Mouse (Mus musculus) left cerebral cortex, postnatal 36 days (tissue): ENCODE results near the gene Dnajb11. TPM values are rescaled to one million over a fixed set of nuclear protein-coding genes. Genes with fewer than 3 reads are reported as not detected.
A peak's percentile ranks its signal among the peaks of the same experiment; 100 is the strongest.

ENCODE experiments used
- DNase-seq, 2 experiments: peaks; one replicate each; pipeline ENCODE4 v3.0.0; 2021 to 2022; ENCODE audit warnings: low spot score in 2 of 2, mixed read lengths in 1 of 2
- intact Hi-C: fragments of 180-260 bp; cut with DNase I; formaldehyde crosslinking; loops from one replicate; pipeline ENCODE4 v1.15.1; 2025
- total RNA-seq, 2 experiments: library from RNA; stranded (reverse); gene quantifications; 2 replicates each; pipeline ENCODE4 v1.2.3; 2021

Gene Dnajb11
- 10 to 100 TPM; 64.7 to 71.8 TPM for total RNA-seq

GRCm38 (mm10) chr16:22857431-22858113, at the start of gene Dnajb11, which contains the start of gene Tbccd1:
TSS of gene Dnajb11 (plus strand) at chr16:22857845.
TSS of gene Tbccd1 (minus strand) at chr16:22857669.
- intact Hi-C loops, result loop anchor here (5.0 kb wide), 1 partner anchor 270 kb away; the partner anchor contains the start of gene Rfc4

DNA sequence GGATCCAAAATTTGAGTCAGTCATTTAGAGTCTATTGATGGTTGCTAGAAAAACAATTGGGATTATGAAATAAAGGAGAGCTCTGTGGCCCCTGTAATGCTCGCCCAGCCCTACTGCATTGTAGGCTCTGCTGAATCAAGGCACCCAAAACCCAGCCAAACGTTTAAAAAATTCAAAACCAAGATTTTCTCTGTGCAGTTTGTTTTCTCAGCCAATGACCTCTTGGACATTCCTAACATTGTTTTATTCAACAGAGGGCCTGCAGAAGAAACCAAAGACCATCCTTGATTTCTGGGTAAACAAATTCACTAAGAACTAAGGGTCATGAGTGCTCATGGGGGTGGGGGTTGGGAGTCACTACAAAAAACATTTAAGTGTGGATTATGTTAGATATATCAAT, 46.2 kb upstream of the Dnajb11 start, which contains the start of gene Crygs:
Gene Crygs, minus strand, starts transcription at position 101 of the 400 bp plus-strand sequence.
- no peak for DNase-seq
- intact Hi-C loops, result no loop called here

More at GRCm38 (mm10) chr16:22857431-22858113, at the start of gene Dnajb11, which contains the start of gene Tbccd1:
- DNase-seq, result peak; percentile 100

DNA sequence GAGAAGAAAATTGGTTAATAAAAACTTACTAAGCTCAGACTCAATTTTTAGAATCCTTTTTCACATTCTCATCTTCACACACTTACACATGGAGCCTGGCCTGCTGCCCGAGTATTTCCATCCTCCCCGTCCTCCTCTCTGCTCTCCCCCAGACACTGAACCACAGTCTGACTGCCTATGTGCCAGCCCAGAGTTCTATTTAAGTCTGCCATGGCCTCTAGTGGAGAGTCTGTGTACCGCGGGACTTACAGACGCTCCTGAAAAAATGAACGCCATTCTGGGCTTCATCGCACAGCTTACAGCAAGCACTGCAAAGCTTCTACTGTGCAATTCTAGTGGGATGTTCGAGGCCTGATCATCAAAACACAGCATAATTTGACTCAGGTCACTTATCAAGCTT, 36.9 kb upstream of the Dnajb11 start:
- peak; percentile 50 to 57 for DNase-seq
- intact Hi-C loops, result no loop called here

DNA sequence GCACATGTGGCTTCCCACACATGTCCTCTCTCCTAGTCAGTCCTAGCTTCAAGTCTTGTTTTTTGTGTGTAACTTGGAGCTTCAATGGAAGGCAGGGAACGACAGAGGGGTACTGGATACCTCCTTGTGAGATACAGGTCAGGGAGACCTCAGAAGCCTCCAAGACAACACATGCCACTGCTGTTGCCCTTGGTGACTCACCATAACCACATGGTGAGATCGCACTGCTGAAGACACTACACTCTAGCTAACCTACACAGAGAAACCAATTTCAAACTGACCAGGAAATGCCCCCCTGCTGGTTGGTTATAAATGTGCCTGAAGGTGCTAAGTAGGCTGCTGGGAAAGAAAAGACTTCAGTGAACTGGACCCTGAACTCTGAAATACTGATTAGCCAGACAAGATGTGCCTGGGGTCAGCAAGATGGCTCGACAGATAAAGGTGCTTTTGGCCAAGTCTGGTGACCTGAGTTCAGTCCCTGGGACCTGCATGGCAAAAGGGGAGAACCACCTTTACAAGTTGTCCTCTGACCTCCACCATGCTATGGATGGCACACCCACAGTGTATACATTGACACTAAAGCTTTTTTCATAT, 24.6 kb upstream of the Dnajb11 start:
- intact Hi-C loops, result no loop called here
- no peak for DNase-seq

GRCm38 (mm10) chr16:22839146-22839857, 18.3 kb upstream of the Dnajb11 start:
- intact Hi-C loops, result no loop called here
- no peak for DNase-seq

- intact Hi-C loops, result no loop called here
- no peak for DNase-seq
These were observed 14.8 kb upstream of the Dnajb11 start for GRCm38 (mm10) chr16:22842871-22843270.

DNA sequence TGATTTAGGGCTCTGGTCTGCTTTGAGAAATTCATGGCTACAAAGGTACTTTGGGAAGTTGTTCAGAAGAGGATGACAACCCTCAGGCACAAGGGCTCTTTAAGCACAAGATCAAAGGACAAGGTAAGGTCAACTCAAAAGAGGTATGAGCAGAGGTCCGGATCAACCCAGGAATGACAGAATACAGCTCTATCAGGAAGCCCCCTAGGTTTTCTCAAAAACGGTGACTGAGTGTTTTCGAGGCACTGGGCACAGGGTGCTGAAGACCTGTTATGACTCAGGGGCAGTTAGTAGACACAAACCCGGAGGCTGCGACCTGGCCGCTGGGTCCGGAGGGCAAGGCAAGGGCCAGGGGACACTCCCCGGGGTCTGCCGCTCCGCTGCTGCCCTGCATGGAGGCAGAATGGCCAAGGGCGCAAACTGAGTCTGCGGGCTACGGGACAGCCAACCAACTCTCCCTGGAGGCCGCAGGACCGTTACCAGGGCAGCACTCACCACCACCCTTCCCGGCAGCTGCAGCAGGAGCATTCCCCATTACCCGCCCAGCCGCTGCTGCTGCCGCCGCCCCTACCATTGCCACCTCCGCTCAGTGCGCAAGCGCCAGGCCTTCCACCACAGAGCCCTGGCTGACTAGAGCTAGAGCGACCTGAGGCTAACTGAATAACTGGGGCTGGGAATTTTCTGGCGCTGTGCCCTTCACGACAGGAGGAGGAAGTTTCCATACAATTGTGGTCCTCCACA, 13.4 kb upstream of the Dnajb11 start:
- intact Hi-C loops, result no loop called here
- DNase-seq, result peak; percentile 70 to 75

- no peak for DNase-seq
- intact Hi-C loops, result no loop called here
These were observed 12.8 kb upstream of the Dnajb11 start for GRCm38 (mm10) chr16:22844834-22845233.

DNA sequence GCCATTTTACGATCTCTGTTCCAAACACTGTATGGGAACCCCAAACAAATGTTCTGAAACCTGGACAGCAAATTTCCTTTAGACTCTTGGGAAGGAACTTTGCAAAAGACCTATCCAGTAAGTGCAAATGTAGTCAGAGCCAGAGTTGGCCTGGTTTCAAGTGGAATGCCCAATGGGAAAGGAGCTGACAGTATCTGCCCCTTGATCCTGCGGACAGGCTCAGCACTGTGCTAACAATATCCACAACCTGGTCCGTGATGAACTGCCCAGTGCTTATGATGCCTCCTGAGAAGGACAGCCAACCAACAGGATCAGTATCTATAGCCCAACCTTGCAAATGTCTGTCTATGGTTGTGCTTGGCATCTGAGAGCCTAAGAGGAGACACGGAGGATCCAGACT, 12.2 kb upstream of the Dnajb11 start:
- DNase-seq, result no peak
- intact Hi-C loops, result no loop called here

DNA sequence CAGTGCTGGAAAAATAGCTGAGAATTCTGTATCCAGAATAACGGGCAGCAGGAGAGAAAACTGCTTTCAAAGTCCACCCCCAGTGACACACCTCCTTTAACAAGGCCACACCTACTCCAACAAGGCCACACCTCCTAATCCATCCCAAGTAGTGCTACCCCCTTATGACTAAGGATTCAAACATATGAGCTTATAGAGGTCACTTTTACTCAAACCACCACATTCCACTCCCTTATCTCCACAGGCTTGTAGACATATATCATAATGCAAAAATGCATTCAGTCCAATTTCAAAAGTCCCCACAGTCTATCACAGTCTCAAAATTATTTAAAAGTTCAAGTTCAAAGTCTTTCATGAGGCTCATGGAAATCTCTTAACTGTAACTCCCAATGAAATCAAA, 10.0 kb upstream of the Dnajb11 start:
- intact Hi-C loops, result no loop called here
- DNase-seq, result no peak

GRCm38 (mm10) chr16:22848331-22848730, 9.3 kb upstream of the Dnajb11 start:
- intact Hi-C loops, result no loop called here
- DNase-seq, result no peak

GRCm38 (mm10) chr16:22852709-22853108, 4.9 kb upstream of the Dnajb11 start:
- DNase-seq, result no peak

DNA sequence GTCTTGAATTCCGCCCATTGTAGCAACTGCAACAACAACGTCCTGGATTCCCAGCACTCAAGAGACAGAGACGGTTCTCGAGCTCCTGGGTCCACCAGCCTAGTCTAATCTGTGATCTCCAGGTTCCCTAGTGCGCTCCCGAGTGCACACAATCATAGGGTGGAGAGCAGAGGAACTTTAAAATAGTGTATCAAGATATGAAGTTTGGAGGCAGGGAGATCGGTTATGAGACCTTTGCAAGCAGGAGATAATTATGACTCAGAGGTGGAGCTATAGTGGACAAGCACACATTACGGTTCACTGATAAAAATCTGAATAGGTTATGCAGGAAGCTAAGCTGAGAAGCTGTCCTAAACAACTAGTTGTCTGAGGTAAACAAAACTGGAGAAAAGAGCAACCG, 872 bp upstream of the Dnajb11 start:
- no peak for DNase-seq
- intact Hi-C loops, result loop anchor here (5.0 kb wide), 1 partner anchor 271 kb away; the partner anchor contains the start of gene Rfc4

More at GRCm38 (mm10) chr16:22852709-22853108, 4.9 kb upstream of the Dnajb11 start:
- intact Hi-C loops, result no loop called here

DNA sequence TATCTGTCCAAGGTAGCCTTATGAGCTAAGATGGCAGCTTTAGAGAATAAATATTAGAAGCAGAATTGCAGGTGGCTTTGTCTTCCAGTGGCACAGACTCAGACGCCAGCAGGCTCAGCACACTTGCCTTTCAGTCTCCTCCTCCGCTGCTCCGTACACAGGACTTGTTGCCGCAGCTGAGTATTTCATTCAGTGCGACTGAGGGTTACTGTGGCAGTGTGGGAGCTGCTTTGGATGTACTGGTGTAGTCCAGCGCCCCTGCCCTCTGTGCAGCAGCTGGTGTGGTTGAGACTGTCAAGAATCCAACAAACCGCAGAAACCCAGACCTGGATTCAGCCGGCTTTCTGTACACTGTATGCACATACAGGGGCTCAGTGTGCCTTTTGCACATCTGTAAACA, 14.8 kb downstream of the Dnajb11 start:
- intact Hi-C loops, result no loop called here
- no peak for DNase-seq

- intact Hi-C loops, result no loop called here
These were observed 15.7 kb downstream of the Dnajb11 start for GRCm38 (mm10) chr16:22873369-22873768.

GRCm38 (mm10) chr16:22876218-22877043, 18.8 kb downstream of the Dnajb11 start:
- intact Hi-C loops, result loop anchor here (1.0 kb wide), 1 partner anchor 170 kb away; no protein-coding TSS in a partner anchor
- peak in 1 of 2 experiments; percentile 16 for DNase-seq

More at GRCm38 (mm10) chr16:22873369-22873768, 15.7 kb downstream of the Dnajb11 start:
- DNase-seq, result no peak

DNA sequence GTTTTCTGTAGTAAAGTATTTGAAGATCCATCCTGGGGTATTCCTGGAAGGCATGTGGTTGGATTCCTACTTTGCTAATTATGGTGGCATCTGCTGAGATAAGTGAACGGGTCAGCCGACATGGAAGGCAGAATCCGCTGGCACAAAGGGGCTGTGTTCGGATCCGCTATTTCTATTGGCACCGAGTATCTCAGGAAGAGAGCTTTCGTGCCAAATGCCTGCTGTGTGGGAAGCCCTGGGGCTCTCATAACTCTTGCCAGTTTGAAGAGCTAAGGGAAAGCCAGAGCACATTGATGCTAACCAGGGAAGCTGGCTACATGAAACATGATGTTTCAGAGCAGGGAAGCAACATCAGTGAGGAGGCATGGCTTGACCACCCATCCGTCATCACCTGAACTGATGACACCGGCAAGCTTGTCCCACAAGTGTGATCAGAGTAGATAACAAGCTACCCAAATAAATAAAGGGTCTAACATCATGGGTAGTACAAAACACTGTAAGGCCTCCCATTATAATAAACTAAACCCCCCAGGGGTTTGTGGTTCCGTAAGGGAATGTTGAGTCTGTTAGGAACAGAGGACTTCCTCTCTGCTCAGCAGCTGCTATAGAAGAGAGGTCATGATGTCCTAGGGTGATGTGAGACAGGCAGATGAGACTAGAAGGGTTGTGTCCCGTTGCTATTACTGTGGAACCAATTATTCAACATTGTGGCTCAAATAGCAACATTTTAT, 20.2 kb downstream of the Dnajb11 start:
- DNase-seq, result no peak
- intact Hi-C loops, result no loop called here

DNA sequence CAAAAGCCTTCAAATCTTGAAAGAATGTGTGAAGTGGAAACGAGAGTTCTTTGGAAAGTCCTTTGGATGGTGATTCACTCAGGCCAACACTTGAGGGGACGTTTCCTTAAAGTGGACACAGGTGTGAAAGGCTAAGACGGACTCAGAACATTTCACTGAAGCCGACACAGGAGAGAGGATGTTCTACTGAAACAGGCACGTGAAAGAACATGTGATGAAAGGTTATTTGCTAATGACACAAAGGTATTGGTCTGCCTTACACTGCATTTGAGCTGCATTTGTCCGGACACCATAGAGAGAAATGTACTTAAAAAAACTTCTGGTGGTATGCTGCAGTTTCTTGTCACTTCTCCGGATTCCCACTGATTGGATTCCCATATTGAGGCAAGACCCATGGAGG, 21.1 kb downstream of the Dnajb11 start:
- intact Hi-C loops, result no loop called here
- no peak for DNase-seq
